Mouse (Mus musculus) spleen, embryonic (tissue): ENCODE measurements around the gene Tchhl1.
"Not testable (repeated sequence)": the region's sequence is repeated elsewhere in the genome, so short reads cannot be mapped to it uniquely, and the experiment has no call there.

Source experiments
- CTCF ChIA-PET: fragments of 350-600 bp; sonication (Branson Sonifier 250); formaldehyde crosslinking; loops from one replicate; lab custom pipeline; 2022; lab: Charles Lee

The Tchhl1 gene

DNA sequence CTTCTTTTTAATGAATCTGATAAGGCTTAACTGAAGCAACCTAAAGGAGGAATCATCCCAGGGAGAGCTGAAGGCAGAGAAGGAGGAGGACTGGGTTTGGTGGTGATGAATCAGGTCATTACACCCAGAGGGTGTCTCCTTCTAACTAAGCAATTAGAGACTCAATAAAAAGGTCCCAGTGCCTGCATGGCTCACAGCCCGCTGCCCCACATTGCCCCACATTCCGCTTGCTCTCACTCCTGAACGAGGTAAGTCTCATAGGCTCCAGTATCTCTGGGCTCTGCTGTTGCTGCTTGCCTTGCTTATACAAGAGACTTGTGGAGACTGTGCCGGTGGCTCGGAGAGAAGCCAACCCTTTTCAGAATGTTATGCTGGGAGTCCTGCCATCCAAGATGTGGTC, at the start of gene Tchhl1:
Gene Tchhl1, plus strand, starts transcription at position 194 of the 400 bp plus-strand sequence.
- CTCF ChIA-PET = no interaction called here

DNA sequence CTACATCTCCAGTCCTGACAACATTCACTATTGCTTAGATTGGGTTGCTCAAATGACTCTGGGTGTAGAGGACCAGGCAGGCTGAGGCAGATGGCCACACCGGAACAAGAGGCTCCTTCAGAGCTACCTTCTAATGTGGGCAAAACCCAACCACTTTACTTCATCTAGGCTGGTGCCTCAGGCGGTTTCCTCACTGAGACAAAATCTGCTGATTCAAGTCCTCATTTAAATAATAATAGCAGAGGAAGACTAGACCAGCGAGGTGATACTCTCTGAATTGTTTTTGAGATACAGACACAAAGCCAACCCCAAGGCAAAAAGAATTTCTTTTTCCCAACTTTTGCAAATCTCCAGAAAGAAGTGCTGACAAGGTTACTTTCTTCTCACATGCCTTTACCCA, 36.9 kb upstream of the Tchhl1 start:
- CTCF ChIA-PET = no interaction called here

DNA sequence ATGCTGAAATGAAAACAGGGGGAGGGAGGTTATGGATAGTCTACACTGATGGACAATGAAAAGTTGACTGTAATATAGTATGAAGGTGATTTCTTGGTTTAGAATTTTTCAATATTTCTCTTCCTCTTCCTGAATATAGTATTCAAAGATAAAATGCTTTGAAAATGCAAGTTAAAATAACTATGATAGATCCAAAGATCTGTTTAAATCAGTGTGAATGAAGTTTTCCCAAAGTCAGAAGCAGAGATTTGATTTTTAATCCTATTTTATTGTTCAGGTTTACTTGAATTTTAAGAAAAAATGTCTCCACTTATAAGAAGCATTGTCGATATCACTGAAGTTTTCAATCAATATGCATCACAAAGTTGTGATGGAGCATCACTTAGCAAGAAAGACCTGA, 26.5 kb upstream of the Tchhl1 start, which contains the start of gene Tchh:
Gene Tchh, plus strand, starts transcription at position 301 of the 400 bp plus-strand sequence.
- CTCF ChIA-PET = no interaction called here

DNA sequence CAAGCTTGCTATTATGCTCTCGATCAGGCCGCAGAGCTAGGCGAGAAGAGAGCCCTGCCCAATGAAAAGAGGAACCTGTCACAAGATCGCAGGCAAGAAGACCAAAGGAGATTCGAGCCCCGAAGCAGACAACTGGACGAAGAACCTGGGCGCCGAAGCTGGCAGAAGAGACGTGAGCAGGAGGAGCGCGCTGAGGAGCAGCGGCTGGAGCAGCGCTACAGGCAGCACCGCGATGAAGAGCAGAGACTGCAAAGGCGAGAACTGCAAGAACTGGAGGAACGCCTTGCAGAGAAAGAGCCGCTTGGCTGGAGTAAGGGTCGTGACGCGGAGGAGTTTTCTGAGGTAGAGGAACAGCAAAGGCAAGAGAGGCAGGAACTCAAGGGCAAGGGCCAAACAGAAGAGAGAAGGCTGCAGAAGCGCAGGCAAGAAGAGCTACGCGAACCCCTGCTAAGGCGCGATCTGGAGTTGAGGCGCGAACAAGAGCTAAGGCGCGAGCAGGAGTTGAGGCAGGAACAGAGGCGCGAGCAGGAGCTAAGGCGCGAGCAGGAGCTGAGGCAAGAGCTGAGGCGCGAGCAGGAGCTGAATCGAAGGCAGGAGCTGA, 25.0 kb upstream of the Tchhl1 start:
- CTCF ChIA-PET = no interaction called here

DNA sequence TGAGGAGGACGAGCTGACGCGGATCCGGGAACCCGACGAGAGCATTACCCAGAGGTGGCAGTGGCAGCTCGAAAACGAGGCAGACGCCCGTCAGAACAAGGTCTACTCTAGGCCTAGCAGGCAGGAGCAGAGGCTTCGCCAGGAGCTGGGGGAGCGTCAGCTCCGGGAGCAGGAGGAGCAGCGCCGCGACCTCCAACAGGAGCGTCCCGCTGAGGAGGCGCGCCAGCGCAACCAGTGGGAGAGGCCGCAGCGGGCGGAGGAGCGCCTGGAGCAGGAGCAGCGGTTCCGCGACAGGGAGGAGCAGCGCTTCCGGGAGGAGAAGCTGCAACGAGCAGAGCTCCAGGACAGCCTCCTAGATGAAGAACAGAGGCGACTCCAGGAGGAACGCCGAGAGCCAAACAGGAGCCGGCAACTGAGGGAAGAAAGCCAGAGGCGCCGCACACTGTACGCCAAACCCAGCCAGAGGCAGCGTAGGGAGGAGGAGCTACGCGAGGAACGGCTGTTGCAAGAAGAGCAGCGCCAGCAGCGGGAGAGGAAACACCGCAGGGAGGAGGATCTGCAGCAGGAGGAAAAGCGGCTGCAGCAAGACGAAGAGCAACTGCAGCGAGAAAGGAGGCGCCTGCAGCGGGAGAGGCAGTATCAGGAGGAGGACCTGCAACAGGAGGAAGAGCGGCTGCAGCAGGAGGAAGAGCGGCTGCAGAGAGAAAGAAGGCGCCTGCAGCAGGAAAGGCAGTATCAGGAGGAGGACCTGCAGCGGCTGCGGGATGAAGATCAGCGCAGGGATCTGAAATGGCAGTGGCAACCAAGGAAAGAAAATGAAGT, 24.0 kb upstream of the Tchhl1 start:
- CTCF ChIA-PET = no interaction called here

DNA sequence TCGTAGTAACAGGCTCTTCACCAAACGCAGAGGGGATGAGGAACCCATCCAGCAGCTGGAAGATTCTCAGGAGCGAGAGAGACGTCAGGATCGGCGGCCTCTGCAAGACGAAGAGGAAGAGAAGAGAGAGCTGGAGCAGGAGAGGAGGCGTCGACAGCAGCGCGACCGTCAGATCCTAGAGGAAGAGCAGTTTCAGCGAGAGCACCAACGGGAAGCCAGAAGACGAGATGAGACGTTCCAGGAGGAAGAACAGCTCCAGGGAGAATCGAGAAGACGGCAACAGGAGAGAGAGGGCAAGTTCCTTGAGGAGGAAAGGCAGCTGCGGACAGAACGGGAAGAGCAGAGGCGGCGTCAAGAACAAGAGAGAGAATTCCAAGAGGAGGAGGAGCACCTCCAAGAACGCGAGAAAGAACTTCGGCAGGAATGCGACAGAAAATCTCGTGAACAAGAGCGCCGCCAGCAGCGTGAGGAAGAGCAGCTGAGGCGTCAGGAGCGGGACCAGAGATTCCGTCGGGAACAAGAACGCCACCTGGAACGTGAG, 23.3 kb upstream of the Tchhl1 start:
- CTCF ChIA-PET = no interaction called here

DNA sequence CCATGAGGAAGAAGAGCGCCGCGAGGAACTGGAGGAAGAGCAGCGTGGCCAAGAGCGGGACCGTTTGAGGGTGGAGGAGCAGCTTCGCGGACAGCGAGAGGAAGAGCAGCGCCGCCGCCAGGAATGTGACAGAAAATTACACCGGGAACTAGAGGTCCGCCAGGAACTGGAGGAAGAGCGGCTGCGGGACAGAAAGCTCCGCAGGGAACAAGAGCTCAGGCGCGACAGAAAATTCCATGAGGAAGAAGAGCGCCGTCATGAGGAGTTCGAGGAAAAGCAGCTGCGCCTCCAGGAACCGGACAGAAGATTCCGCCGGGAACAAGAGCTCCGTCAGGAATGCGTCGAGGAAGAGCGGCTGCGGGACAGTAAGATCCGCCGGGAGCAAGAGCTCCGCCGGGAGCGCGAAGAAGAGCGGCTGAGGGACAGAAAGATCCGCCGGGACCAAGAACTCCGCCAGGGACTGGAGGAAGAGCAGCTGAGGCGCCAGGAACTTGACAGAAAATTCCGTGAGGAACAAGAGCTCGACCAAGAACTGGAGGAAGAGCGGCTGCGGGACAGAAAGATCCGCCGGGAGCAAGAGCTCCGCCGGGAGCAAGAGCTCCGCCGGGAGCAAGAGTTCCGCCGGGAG, 22.3 kb upstream of the Tchhl1 start:
- CTCF ChIA-PET = no interaction called here

DNA sequence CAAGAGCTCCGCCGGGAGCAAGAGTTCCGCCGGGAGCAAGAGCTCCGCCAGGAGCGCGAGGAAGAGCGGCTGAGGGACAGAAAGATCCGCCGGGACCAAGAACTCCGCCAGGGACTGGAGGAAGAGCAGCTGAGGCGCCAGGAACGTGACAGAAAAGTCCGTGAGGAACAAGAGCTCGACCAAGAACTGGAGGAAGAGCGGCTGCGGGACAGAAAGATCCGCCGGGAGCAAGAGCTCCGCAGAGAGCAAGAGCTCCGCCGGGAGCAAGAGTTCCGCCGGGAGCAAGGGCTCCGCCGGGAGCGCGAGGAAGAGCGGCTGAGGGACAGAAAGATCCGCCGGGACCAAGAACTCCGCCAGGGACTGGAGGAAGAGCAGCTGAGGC, 21.8 kb upstream of the Tchhl1 start:
- CTCF ChIA-PET = not testable (repeated sequence)

DNA sequence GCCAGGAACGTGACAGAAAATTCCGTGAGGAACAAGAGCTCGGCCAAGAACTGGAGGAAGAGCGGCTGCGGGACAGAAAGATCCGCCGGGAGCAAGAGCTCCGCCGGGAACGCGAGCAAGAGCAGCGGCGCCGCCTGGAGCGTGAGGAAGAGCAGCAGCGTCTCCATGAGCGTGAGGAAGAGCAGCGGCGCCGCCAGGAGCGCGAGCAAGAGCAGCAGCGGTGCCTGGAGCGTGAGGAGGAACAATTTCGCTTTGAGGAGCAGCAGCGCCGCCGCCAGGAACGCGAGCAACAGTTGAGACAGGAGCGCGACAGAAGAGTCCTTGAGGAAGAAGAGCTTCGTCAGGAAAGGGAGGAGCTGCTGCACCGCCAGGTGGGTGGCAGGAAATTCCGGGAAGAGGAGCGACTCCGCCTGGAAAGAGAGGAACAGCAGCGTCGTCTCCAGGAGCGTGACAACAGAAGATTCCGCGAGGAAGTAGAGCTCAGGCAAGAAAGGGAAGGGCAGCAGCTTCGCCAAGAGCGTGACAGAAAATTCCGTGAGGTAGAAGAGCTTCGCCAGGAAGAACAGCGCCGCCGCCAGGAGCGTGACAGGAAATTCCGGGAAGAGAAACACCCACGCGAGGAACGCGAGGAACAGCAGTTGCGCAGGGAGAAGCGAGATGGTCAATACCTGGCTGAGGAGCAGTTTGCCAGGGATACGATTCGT, 21.3 kb upstream of the Tchhl1 start:
- CTCF ChIA-PET = no interaction called here

DNA sequence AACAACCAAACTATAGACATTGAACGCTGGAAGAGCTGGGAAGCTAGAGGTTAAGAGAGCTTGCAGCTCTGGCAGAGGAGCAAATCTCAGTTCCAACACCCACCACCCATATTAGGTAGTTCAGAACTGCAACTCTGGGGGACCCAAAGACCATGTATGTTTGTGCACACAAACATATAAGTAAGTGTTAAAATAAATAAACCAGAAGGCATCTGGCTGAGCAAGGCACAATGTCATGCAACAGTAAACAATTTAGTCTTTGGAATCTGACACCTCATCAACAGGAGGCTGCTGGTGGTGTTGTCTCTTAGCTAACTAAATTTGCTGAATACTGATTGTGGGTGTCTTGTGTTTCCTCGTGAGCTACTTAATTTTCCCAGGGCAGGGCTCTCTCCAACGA, 2.0 kb upstream of the Tchhl1 start:
- CTCF ChIA-PET = no interaction called here

DNA sequence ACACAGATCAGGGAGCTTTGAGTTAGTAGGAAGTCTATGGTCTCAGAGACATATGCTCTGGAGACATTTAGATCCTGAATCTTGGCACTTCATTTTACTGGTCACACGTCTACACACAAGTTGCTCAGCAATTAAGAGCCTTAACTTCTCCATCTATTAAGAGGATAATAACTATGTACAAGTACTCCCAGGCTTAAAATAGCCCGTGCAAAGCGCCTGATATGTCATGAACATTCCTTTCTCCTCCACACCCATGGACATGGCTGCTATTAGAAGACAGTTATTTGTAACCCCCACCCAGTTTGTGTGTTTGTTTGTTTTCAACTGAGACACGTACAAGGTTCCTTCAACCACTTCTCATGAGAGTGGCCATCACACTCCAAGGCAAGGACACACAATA, 1.4 kb upstream of the Tchhl1 start:
- CTCF ChIA-PET = no interaction called here

DNA sequence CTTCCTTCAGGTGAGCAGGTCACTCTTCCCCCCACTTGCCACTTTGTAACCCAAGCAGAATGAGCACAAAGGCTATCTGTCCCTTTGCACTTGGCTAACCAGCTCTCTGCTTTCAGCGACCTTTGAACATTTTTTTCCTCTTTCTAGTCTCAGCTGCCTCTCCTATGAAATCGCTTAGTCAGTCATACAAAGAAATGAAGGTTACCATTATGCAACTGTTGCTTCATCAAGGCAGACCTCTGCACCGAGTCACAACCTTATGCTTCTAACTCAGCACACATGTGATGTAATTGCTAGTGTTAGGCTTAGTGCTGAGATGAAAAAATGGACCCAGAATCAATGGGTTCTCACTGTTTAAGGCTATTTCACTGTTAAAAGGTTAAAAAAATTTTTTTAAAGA, 1.1 kb downstream of the Tchhl1 start:
- CTCF ChIA-PET = no interaction called here

DNA sequence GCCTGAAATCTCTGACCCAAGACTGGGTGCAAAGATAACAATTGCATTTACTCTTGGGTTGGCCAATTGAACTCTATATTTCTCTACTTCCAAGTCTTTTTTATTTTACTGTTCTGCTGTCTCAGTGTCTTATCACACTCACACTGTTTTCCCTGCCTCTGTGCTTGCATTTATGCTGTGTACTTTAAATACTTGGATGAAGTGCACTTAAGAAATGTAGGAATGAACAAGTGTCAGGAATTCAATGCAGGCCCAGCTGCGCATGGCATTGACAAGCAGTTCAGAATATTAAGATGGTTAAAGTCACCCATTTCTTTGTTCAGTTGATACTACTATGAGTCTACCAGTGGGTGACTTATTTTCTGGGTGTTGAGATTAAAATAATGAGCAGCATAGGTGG, 11.5 kb downstream of the Tchhl1 start:
- CTCF ChIA-PET = no interaction called here

DNA sequence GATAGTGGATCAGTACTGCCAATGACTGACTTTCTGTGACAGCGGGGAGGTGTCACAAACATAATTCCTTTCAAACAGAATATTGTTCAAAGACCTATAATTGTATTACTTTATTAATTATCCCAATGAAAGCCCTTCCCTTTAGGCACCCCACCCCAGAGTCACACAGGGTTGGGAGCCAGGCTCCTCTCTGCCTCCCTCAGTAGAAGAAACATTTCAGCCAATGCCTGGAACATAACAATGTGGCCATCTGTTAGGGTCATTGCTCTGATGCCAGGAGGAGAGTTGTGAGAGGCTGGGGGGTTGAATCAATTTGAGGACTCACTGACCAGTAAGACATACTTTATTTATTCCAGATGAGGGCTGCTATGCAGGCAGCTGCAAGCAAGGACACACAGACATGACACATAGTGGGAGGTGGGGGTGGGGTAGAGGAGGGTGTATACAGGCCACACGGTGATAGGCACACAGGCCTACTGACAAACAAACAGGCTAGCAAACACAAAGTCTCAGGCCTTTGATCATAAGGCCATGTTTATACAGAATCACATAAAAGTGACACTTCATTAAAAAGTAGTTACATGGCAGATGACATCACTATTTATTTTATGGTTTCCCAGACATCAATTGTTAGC, 13.5 kb downstream of the Tchhl1 start:
- CTCF ChIA-PET = no interaction called here

DNA sequence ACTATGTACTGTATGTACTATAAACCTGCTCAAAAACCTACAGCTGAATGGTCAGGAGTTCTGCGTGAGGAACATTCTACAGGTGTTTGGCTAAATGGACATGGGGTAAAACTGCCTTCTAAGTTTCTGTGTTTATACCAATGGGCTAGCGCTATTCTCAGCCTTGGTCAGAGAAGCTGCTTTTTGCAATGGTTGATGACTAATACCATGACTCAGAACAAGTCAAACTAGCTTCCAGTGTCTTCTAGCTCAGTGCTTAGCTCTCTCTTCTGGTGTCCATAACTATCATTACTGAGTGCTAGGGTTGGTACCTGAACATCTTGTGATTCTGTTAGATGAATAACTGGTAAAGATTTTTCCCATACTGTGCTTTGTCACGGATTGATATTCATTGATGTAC, 17.1 kb downstream of the Tchhl1 start:
- CTCF ChIA-PET = no interaction called here

DNA sequence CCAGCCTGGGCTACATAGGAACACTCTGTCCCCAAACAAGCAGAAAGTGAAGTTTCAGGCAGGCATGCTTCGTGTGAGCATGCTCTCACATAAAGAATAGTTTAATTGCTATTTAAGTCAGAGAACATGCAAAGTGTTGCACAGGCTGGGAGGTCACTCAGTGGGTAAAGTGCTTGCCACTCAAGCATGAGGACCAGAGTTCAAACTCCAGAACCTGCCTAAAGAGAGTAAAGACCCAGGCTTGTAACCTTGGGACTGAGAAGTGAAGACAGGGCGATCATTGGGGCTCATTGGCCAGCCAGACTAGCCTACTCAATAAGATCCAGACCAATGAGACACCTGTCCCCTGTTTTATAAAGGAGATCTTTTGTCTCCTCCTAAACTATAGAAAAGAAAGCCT, 20.0 kb downstream of the Tchhl1 start:
- CTCF ChIA-PET = no interaction called here

DNA sequence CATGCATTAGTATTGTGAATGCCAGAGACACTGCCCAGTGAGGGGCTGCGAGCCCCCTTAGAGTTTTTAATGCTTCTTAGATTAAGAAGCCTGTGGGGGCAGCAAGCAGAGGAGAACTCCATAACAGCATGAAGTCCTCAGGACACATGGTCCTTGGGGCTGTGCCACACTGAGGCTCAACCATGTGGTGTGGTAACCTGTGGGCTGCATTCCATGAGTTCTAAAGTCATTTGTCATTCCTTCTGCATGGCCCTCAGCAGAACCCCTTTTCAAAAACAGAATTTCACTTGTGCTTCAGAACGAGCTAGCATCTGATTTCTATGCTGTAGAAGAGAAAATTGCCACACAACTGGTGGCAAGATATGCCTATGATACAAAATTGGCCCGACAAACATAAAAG, 23.6 kb downstream of the Tchhl1 start:
- CTCF ChIA-PET = no interaction called here

DNA sequence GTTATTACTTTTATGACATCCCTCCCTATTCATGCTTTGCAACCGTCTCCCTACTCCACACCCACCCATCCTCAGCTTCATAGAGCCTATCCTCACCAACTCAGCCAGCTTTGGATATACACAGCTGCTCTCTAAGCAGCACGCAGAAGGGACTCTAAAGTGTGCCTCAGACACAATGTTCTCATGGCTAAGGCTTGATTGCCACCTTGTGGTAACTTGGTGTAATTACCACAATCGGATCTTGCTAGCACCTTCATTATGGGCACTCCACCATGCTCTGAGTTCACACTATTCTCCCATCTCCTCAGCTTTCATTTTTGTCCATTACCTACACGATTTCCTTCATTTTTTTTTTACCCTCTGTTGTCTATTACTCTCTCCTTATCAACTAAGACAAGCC, 25.4 kb downstream of the Tchhl1 start:
- CTCF ChIA-PET = no interaction called here

DNA sequence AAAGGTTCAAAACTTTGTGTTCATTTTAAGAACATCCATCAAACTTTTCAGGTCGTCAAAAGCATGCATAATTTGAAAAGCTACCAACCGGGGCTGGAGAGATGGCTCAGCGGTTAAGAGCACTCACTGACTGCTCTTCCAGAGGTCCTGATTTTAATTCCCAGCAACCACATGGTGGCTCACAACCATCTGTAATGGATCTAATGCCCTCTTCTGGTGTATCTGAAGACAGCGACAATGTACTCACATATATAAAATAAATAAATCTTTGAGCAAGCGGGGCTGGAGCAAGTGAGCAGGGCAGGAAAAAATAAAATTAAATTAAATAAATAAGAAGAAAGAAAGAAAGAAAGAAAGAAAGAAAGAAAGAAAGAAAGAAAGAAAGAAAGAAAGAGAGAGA, 26.2 kb downstream of the Tchhl1 start:
- CTCF ChIA-PET = interaction anchor here (1.2 kb wide), 1 partner anchor 78 kb away, joined by 4 read pairs; no protein-coding TSS in a partner anchor

DNA sequence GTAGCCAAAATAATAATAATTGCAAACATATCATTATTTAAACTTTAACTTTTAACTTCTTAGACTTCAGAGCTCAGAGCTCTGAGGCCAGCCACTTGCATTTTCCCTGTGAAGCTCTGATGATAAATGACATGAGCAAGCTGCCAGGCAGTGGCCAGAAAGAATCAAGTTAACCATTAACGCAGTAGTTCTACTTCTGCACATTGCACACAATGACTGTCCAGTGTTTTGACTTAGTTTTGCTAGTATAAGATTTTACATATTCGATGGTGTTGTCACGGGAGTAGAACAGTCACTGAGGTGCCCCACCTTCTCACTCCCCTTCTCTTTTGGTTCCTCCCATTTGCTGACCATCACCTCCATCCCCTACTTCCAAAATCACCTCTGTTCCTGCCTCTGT, 28.6 kb downstream of the Tchhl1 start:
- CTCF ChIA-PET = no interaction called here

DNA sequence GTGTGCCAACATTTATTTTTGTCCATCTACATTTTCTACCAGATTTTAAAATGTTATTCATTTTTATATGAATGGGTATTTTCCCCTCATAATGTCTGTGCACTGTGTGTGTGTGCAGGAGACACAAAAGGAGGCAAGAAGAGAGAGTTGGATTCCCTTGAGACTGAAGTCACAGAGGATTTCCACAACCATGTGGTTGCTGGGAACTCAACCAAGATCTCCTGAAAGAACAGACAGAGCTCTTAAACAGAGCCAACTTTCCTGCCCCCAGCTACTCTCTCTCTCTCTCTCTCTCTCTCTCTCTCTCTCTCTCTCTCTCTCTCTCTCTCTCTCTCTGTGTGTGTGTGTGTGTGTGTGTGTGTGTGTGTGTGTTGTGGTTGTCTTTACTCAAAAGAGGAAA, 30.6 kb downstream of the Tchhl1 start:
- CTCF ChIA-PET = no interaction called here
